Mouse (Mus musculus): ENCODE results near the gene Dvl1. TPM values are rescaled to one million over a fixed set of nuclear protein-coding genes. Genes with fewer than 3 reads are reported as not detected.

Dvl1 gene
- 38.5 and 41.4 TPM in 2 replicates for polyA plus RNA-seq (2011; ENCODE audit: insufficient read length, low read depth, missing spikeins)

DNA sequence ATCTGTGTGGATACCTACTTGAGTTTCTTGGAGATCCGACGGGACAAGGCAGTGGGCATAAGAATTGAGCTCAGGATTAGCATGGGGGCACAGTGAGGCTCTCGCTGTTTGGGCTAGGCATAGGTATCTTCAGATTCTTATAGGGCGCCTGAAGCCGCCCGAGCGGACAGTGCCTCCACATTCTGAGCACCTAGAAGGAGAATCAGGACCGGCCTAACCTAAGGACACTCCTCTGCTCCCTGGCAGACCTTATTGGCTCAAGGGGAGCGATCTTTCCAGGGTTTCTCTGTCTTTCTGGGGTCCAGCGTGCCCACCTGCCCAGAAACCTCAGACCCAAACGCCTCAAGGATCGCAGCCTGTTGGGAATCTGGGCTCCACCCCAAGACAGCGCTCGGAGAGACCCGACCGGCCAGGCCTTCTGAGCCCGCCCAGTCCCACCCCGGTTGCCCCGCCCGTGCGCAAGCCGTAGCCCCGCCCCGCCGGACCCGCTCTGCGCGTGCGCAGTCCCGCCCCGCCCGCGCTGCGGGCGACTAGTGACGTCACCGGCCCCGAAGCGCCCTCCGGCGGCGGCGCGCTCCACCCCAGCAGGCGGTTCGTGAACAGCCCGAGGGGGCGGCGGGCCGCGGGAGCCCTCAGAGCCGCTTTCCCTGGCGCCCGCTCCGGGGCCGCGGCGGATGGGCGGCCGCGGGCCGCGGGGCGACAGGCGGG lies at the start of gene Dvl1:
Dvl1 (plus strand) TSS at position 532 of the 708 bp plus-strand sequence.
- peaks cover 6% of the 10 kb centered on the region; the same call in 1 of the 2 replicates for H3K4me1 ChIP-seq (ENCODE audit: control insufficient read depth, insufficient read depth, low read length)
- TF ChIP-seq POLR2A (IDR thresholded peaks at IDR 0.05; ENCODE audit: low read depth, low read length): peak; percentile 62
- 0 out of 2 replicates have a peak, but pooled peaks have one; percentile 21 for TF ChIP-seq CTCF (IDR thresholded peaks at IDR 0.05; ENCODE audit: borderline replicate concordance, insufficient read depth, low read length)
- peak within 1 kb of the TSS; percentile 69 for H3K4me3 ChIP-seq (ENCODE audit: insufficient read depth, low read length)
- peak within 1 kb of the TSS; percentile 70 for H3K27ac ChIP-seq (ENCODE audit: insufficient read depth, low read length)

- Histone ChIP-seq H3K4me1 (ENCODE audit: control insufficient read depth, insufficient read depth, low read length) (no peaks in the 10 kb centered on the region; the same call in 1 of the 2 replicates), H3K4me3 (ENCODE audit: insufficient read depth, low read length) (no peak overlapping the region), H3K27ac (ENCODE audit: insufficient read depth, low read length) (no peak overlapping the region)
- TF ChIP-seq POLR2A (IDR thresholded peaks at IDR 0.05; ENCODE audit: low read depth, low read length) (no peak), CTCF (IDR thresholded peaks at IDR 0.05; ENCODE audit: borderline replicate concordance, insufficient read depth, low read length) (no peak)
These were observed 45.1 kb upstream of the Dvl1 start for GRCm38 (mm10) chr4:155802075-155802474.

GRCm38 (mm10) chr4:155802741-155803339 lies 44.4 kb upstream of the Dvl1 start, which contains the start of gene Mrpl20:
TSS of gene Mrpl20 (plus strand) at chr4:155802878.
- Histone ChIP-seq H3K4me3 (ENCODE audit: insufficient read depth, low read length) (peak within 1 kb of the TSS; percentile 93), H3K4me1 (ENCODE audit: control insufficient read depth, insufficient read depth, low read length) (no peaks in the 10 kb centered on the region; the same call in 1 of the 2 replicates), H3K27ac (ENCODE audit: insufficient read depth, low read length) (no peak within 1 kb of the TSS)
- no peak for TF ChIP-seq CTCF (IDR thresholded peaks at IDR 0.05; ENCODE audit: borderline replicate concordance, insufficient read depth, low read length)
- TF ChIP-seq POLR2A (IDR thresholded peaks at IDR 0.05; ENCODE audit: low read depth, low read length): 0 out of 2 replicates have a peak, but pooled peaks have one; percentile 12

- no peak overlapping the region for H3K27ac ChIP-seq (ENCODE audit: insufficient read depth, low read length)
- peak overlapping the region; percentile 93 for H3K4me3 ChIP-seq (ENCODE audit: insufficient read depth, low read length)
- H3K4me1 ChIP-seq (ENCODE audit: control insufficient read depth, insufficient read depth, low read length): no peaks in the 10 kb centered on the region; the same call in 1 of the 2 replicates
- TF ChIP-seq POLR2A (IDR thresholded peaks at IDR 0.05; ENCODE audit: low read depth, low read length) (peak; percentile 76), CTCF (IDR thresholded peaks at IDR 0.05; ENCODE audit: borderline replicate concordance, insufficient read depth, low read length) (no peak)
These were observed 43.7 kb upstream of the Dvl1 start for GRCm38 (mm10) chr4:155803340-155804041.

DNA sequence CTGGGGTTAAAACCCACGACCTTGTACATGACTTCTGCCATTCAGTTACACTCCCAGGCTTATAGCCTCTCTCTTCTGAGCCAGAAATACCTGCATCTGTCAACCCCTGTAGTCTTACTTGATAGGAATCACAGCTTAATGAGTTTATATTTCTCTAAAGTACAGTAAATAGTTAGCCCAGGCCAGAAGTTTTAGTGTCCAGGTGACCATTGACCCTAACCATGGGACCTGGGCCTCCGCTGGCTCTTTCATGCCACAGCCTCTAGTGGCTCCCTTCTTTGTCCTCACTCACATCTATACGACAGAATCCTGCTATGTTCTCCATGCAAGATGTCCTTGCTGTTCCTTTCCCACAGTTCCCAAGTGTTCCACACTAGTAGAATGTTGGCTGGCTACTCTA lies 39.4 kb upstream of the Dvl1 start:
- Histone ChIP-seq H3K4me3 (ENCODE audit: insufficient read depth, low read length) (no peak overlapping the region), H3K27ac (ENCODE audit: insufficient read depth, low read length) (no peak overlapping the region), H3K4me1 (ENCODE audit: control insufficient read depth, insufficient read depth, low read length) (no peaks in the 10 kb centered on the region; the same call in 1 of the 2 replicates)
- TF ChIP-seq CTCF (IDR thresholded peaks at IDR 0.05; ENCODE audit: borderline replicate concordance, insufficient read depth, low read length) (no peak), POLR2A (IDR thresholded peaks at IDR 0.05; ENCODE audit: low read depth, low read length) (no peak)

GRCm38 (mm10) chr4:155811929-155812664 lies 35.1 kb upstream of the Dvl1 start, which contains the start of gene Ccnl2:
TSS of gene Ccnl2 (plus strand) at chr4:155812489.
- Histone ChIP-seq H3K4me3 (ENCODE audit: insufficient read depth, low read length) (peak within 1 kb of the TSS; percentile 71), H3K4me1 (ENCODE audit: control insufficient read depth, insufficient read depth, low read length) (peaks cover 4% of the 10 kb centered on the region; the same call in 1 of the 2 replicates), H3K27ac (ENCODE audit: insufficient read depth, low read length) (peak within 1 kb of the TSS; percentile 78)
- TF ChIP-seq POLR2A (IDR thresholded peaks at IDR 0.05; ENCODE audit: low read depth, low read length): peak; percentile 61
- TF ChIP-seq CTCF (IDR thresholded peaks at IDR 0.05; ENCODE audit: borderline replicate concordance, insufficient read depth, low read length): no peak

- Histone ChIP-seq H3K4me1 (ENCODE audit: control insufficient read depth, insufficient read depth, low read length) (peaks cover 4% of the 10 kb centered on the region; the same call in 1 of the 2 replicates), H3K4me3 (ENCODE audit: insufficient read depth, low read length) (peak overlapping the region; percentile 71), H3K27ac (ENCODE audit: insufficient read depth, low read length) (peak overlapping the region; percentile 29)
- TF ChIP-seq CTCF (IDR thresholded peaks at IDR 0.05; ENCODE audit: borderline replicate concordance, insufficient read depth, low read length): no peak
- no peak for TF ChIP-seq POLR2A (IDR thresholded peaks at IDR 0.05; ENCODE audit: low read depth, low read length)
These were observed 34.5 kb upstream of the Dvl1 start for GRCm38 (mm10) chr4:155812665-155813181.

- H3K4me3 ChIP-seq (ENCODE audit: insufficient read depth, low read length): no peak overlapping the region
- H3K27ac ChIP-seq (ENCODE audit: insufficient read depth, low read length): no peak overlapping the region
- peaks cover 4% of the 10 kb centered on the region; the same call in 1 of the 2 replicates for H3K4me1 ChIP-seq (ENCODE audit: control insufficient read depth, insufficient read depth, low read length)
- TF ChIP-seq POLR2A (IDR thresholded peaks at IDR 0.05; ENCODE audit: low read depth, low read length) (no peak), CTCF (IDR thresholded peaks at IDR 0.05; ENCODE audit: borderline replicate concordance, insufficient read depth, low read length) (no peak)
These were observed 29.7 kb upstream of the Dvl1 start for GRCm38 (mm10) chr4:155817533-155817932.
